Mouse (Mus musculus): ENCODE data around the gene Chid1. TPM values are rescaled to one million over a fixed set of nuclear protein-coding genes. Genes with fewer than 3 reads are reported as not detected.
"Not testable (repeated sequence)": the region's sequence is repeated elsewhere in the genome, so short reads cannot be mapped to it uniquely, and the experiment has no call there.

Chid1 gene
- polyA plus RNA-seq, 1 experiment from 2014 or later = 50.7 TPM

GRCm38 (mm10) chr7:141457236-141457635, 82.4 kb downstream of the Chid1 start:
- no peak overlapping the region for H3K4me3 ChIP-seq (replicated peaks)
- 0 out of 2 replicates have a peak, but pooled peaks cover 4% of the 10 kb centered on the region for H3K36me3 ChIP-seq
- no peaks in the 10 kb centered on the region for H3K9me3 ChIP-seq
- H3K9ac ChIP-seq = no peak overlapping the region
- H3K4me2 ChIP-seq = no peak overlapping the region
- H3K4me1 ChIP-seq = peaks cover 38% of the 10 kb centered on the region
- H3K27ac ChIP-seq = no peak overlapping the region
- H3K27me3 ChIP-seq (replicated peaks) = peaks cover 13% of the 10 kb centered on the region; the same call in 1 of the 2 replicates
- 94% methylated on average over 14 of the region's 14 CpGs for WGBS
- ATAC-seq (ENCODE audit: insufficient read depth, low FRiP score, low read depth) = no peak

- Histone ChIP-seq H3K9ac (no peak overlapping the region), H3K27ac (no peak overlapping the region), H3K4me2 (peak overlapping the region; percentile 1; the same call in 1 of the 2 replicates), H3K4me1 (peaks cover 36% of the 10 kb centered on the region), H3K4me3 (replicated peaks) (0 out of 2 replicates have a peak overlapping the region, but pooled peaks have one; percentile 75), H3K27me3 (replicated peaks) (peaks cover 8% of the 10 kb centered on the region; the same call in 1 of the 2 replicates), H3K9me3 (no peaks in the 10 kb centered on the region), H3K36me3 (0 out of 2 replicates have a peak, but pooled peaks cover 4% of the 10 kb centered on the region)
- WGBS = 89% methylated on average over 6 of the region's 6 CpGs
- no peak for ATAC-seq (ENCODE audit: insufficient read depth, low FRiP score, low read depth)
Measured at GRCm38 (mm10) chr7:141456739-141457138, 82.9 kb downstream of the Chid1 start.

GRCm38 (mm10) chr7:141455610-141456314, 83.9 kb downstream of the Chid1 start:
- Histone ChIP-seq H3K9me3 (no peaks in the 10 kb centered on the region), H3K4me2 (peak overlapping the region; percentile 96), H3K27ac (peak overlapping the region; percentile 88), H3K4me1 (peaks cover 26% of the 10 kb centered on the region), H3K36me3 (peaks cover 8% of the 10 kb centered on the region; the same call in 1 of the 2 replicates), H3K4me3 (replicated peaks) (peak overlapping the region; percentile 75), H3K9ac (peak overlapping the region; percentile 67), H3K27me3 (replicated peaks) (0 out of 2 replicates have a peak, but pooled peaks cover 6% of the 10 kb centered on the region)
- WGBS = under 1% methylated on average over 23 of the region's 23 CpGs
- peak; percentile 24; the same call in 1 of the 2 replicates for ATAC-seq (ENCODE audit: insufficient read depth, low FRiP score, low read depth)

GRCm38 (mm10) chr7:141454967-141455551, 84.6 kb downstream of the Chid1 start, which contains the start of gene Pnpla2:
Gene Pnpla2 (plus strand): TSS chr7:141455198.
- Histone ChIP-seq H3K4me1 (peaks cover 20% of the 10 kb centered on the region), H3K36me3 (peaks cover 15% of the 10 kb centered on the region), H3K27me3 (replicated peaks) (0 out of 2 replicates have a peak, but pooled peaks cover 6% of the 10 kb centered on the region), H3K9me3 (no peaks in the 10 kb centered on the region), H3K27ac (peak within 1 kb of the TSS; percentile 88), H3K4me3 (replicated peaks) (peak within 1 kb of the TSS; percentile 75), H3K4me2 (peak within 1 kb of the TSS; percentile 96), H3K9ac (peak within 1 kb of the TSS; percentile 67)
- peak; percentile 86 for ATAC-seq (ENCODE audit: insufficient read depth, low FRiP score, low read depth)
- WGBS = 0% methylated on average over 43 of the region's 45 CpGs

- ATAC-seq (ENCODE audit: insufficient read depth, low FRiP score, low read depth) = no peak
- 70% methylated on average over 2 of the region's 2 CpGs for WGBS
- peaks cover 15% of the 10 kb centered on the region for H3K4me1 ChIP-seq
Measured at GRCm38 (mm10) chr7:141453636-141454035, 86.0 kb downstream of the Chid1 start.

GRCm38 (mm10) chr7:141451928-141452327, 87.7 kb downstream of the Chid1 start:
- Histone ChIP-seq H3K4me2 (no peak overlapping the region), H3K9me3 (no peaks in the 10 kb centered on the region), H3K4me3 (replicated peaks) (no peak overlapping the region), H3K4me1 (peaks cover 20% of the 10 kb centered on the region), H3K9ac (no peak overlapping the region), H3K27me3 (replicated peaks) (no peaks in the 10 kb centered on the region), H3K36me3 (peaks cover 11% of the 10 kb centered on the region), H3K27ac (no peak overlapping the region)
- no peak for ATAC-seq (ENCODE audit: insufficient read depth, low FRiP score, low read depth)

More at GRCm38 (mm10) chr7:141453636-141454035, 86.0 kb downstream of the Chid1 start:
- Histone ChIP-seq H3K27me3 (replicated peaks) (no peaks in the 10 kb centered on the region), H3K4me3 (replicated peaks) (no peak overlapping the region), H3K4me2 (no peak overlapping the region), H3K9ac (no peak overlapping the region), H3K36me3 (peaks cover 11% of the 10 kb centered on the region), H3K27ac (no peak overlapping the region), H3K9me3 (no peaks in the 10 kb centered on the region)

- H3K27me3 ChIP-seq (replicated peaks) = no peaks in the 10 kb centered on the region
- ATAC-seq (ENCODE audit: insufficient read depth, low FRiP score, low read depth) = peak; percentile 88
- WGBS = under 1% methylated on average over 63 of the region's 63 CpGs
Measured at GRCm38 (mm10) chr7:141447110-141447991, 92.3 kb downstream of the Chid1 start, which contains the start of gene Rplp2. Gene Rplp2 (plus strand): TSS chr7:141447370.

GRCm38 (mm10) chr7:141446374-141446773, 93.3 kb downstream of the Chid1 start:
- H3K9me3 ChIP-seq; H3K27me3 ChIP-seq (replicated peaks); ATAC-seq (ENCODE audit: insufficient read depth, low FRiP score, low read depth); H3K9ac ChIP-seq; H3K4me3 ChIP-seq (replicated peaks); H3K27ac ChIP-seq: not testable (repeated sequence)
- peaks cover 11% of the 10 kb centered on the region for H3K36me3 ChIP-seq
- 77% methylated on average over 3 of the region's 3 CpGs for WGBS
- H3K4me2 ChIP-seq = 0 out of 2 replicates have a peak overlapping the region, but pooled peaks have one; percentile 58
- peaks cover 30% of the 10 kb centered on the region for H3K4me1 ChIP-seq

More at GRCm38 (mm10) chr7:141447110-141447991, 92.3 kb downstream of the Chid1 start, which contains the start of gene Rplp2:
- peaks cover 21% of the 10 kb centered on the region for H3K4me1 ChIP-seq
- H3K36me3 ChIP-seq = peaks cover 11% of the 10 kb centered on the region
- no peaks in the 10 kb centered on the region for H3K9me3 ChIP-seq
- H3K27ac ChIP-seq = peak within 1 kb of the TSS; percentile 89
- peak within 1 kb of the TSS; percentile 84 for H3K9ac ChIP-seq
- H3K4me3 ChIP-seq (replicated peaks) = peak within 1 kb of the TSS; percentile 78
- peak within 1 kb of the TSS; percentile 58 for H3K4me2 ChIP-seq

GRCm38 (mm10) chr7:141443828-141444237, 95.8 kb downstream of the Chid1 start, which contains the start of gene Pidd1:
Gene Pidd1 (minus strand): TSS chr7:141444025.
- peaks cover 35% of the 10 kb centered on the region for H3K4me1 ChIP-seq
- ATAC-seq (ENCODE audit: insufficient read depth, low FRiP score, low read depth) = peak; percentile 63

More at GRCm38 (mm10) chr7:141443828-141444237, 95.8 kb downstream of the Chid1 start, which contains the start of gene Pidd1:
- WGBS = under 1% methylated on average over 25 of the region's 25 CpGs
- peak within 1 kb of the TSS; percentile 52 for H3K9ac ChIP-seq
- peak within 1 kb of the TSS; percentile 83 for H3K27ac ChIP-seq
- no peaks in the 10 kb centered on the region for H3K27me3 ChIP-seq (replicated peaks)
- H3K4me2 ChIP-seq = peak within 1 kb of the TSS; percentile 95
- no peaks in the 10 kb centered on the region for H3K9me3 ChIP-seq
- peaks cover 15% of the 10 kb centered on the region for H3K36me3 ChIP-seq
- peak within 1 kb of the TSS; percentile 56 for H3K4me3 ChIP-seq (replicated peaks)

Measured in stomach, embryonic 15.5 days (tissue).